Comparison of ENCODE assay signal across 21 mouse cellular contexts in the genomic region with DNA sequence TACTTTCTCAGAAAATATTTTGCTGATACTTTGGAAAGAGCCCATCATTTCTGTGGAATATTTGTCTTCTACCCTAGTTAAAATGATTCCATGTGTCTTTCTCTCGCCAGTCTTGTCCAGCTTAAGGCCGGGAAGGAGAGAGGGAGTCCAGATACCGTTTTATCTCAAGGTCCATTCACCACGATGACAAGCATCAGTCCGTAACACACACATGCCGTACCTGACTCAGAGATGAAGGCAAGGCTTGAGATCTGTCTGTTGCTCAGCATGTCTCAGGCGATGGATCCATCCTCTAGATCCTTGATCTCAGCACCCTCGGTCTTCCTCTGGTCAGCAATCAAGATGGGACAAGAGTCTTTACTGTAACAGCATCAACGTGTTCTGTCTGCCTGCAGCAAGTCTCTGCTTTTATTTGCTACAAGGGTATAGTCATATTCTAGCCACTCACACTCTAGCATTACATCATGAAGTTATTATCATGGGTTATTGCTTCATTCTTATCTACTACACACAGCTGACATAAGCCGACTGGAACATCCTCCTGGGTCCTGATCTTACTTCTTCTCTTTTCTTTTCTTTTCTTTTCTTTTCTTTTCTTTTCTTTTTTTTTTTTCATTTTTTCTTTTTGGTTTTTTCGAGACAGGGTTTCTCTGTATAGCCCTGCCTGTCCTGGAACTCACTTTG.
DNase-seq lines count a peak whose midpoint lies in the region; ATAC-seq lines count a peak whose summit lies in the region.
"Had no signal": no experiment of that assay in that cellular context is flagged by ENCODE, and none has a peak within 500 bp of the region (broad histone marks: within the 10 kb centered on the region; RNA-seq: fewer than 3 reads in every experiment).

No protein-coding gene starts in this region.

- H3K4me3 ChIP-seq in liver, embryonic 12.5 days: no peak overlapping the region
- no peak overlapping the region for H3K4me3 ChIP-seq in liver, embryonic 15.5 days (replicated peaks)
- H3K4me3 ChIP-seq: embryonic facial prominence, embryonic 12.5 days; forebrain, embryonic 12.5 days; heart, embryonic 15.5 days; hindbrain, embryonic 10.5 days had no signal

- no peaks in the 10 kb centered on the region for H3K9me3 ChIP-seq in liver, embryonic 12.5 days (replicated peaks)
- no peaks in the 10 kb centered on the region for H3K9me3 ChIP-seq in liver, embryonic 15.5 days (replicated peaks)
- H3K9me3 ChIP-seq: embryonic facial prominence, embryonic 12.5 days; forebrain, embryonic 12.5 days; heart, embryonic 15.5 days; hindbrain, embryonic 10.5 days had no signal

- no peak overlapping the region for H3K9ac ChIP-seq in liver, embryonic 12.5 days
- no peak overlapping the region for H3K9ac ChIP-seq in liver, embryonic 15.5 days
- H3K9ac ChIP-seq: embryonic facial prominence, embryonic 12.5 days; forebrain, embryonic 12.5 days; heart, embryonic 15.5 days; hindbrain, embryonic 14.5 days had no signal

- no peak overlapping the region for H3K4me2 ChIP-seq in liver, embryonic 12.5 days
- H3K4me2 ChIP-seq in liver, embryonic 15.5 days: no peak overlapping the region
- H3K4me2 ChIP-seq: embryonic facial prominence, embryonic 12.5 days; forebrain, embryonic 12.5 days; heart, embryonic 11.5 days; heart, embryonic 15.5 days; hindbrain, embryonic 14.5 days had no signal

- ATAC-seq in liver, embryonic 12.5 days: peak; percentile 42; the same call in 1 of the 2 replicates
- peak; percentile 74 for ATAC-seq in liver, embryonic 15.5 days (ENCODE audit: insufficient read depth)
- ATAC-seq in megakaryocyte progenitor cell, adult 5-6 weeks (replicated peaks; ENCODE audit: poor library complexity): peak; percentile 57
- ATAC-seq: forebrain, embryonic 16.5 days had no signal

- H3K27ac ChIP-seq in liver, embryonic 12.5 days: no peak overlapping the region
- H3K27ac ChIP-seq in liver, embryonic 15.5 days (replicated peaks): no peak overlapping the region
- H3K27ac ChIP-seq: embryonic facial prominence, embryonic 12.5 days; forebrain, embryonic 12.5 days; heart, embryonic 15.5 days; hindbrain, embryonic 10.5 days; hindbrain, embryonic 14.5 days had no signal

- H3K27me3 ChIP-seq in liver, embryonic 12.5 days (replicated peaks): no peaks in the 10 kb centered on the region; the same call in 1 of the 2 replicates
- no peaks in the 10 kb centered on the region for H3K27me3 ChIP-seq in liver, embryonic 15.5 days
- H3K27me3 ChIP-seq: embryonic facial prominence, embryonic 12.5 days; heart, embryonic 15.5 days had no signal

- DNase-seq in liver: no peak
- DNase-seq in c-Kit-positive CD71-positive TER-119-positive erythroid progenitor cells, embryonic 14.5 days (ENCODE audit: low spot score): peak; percentile 14
- DNase-seq in adrenal gland, adult 8-10 months: no peak
- DNase-seq in embryo, embryonic 11 days: no peak
- DNase-seq in adrenal gland, postnatal 4 days (ENCODE audit: low spot score in 2 of 2): no peak
- DNase-seq: adrenal gland, postnatal 10 days; cerebellum, adult 18-20 months; cerebellum, postnatal 10 days; gastrocnemius, postnatal 10 days; heart, adult 18-20 months; heart, postnatal 14 days had no signal

- H3K36me3 ChIP-seq in liver, embryonic 12.5 days: no peaks in the 10 kb centered on the region
- no peaks in the 10 kb centered on the region for H3K36me3 ChIP-seq in liver, embryonic 15.5 days (replicated peaks)
- H3K36me3 ChIP-seq: embryonic facial prominence, embryonic 12.5 days; forebrain, embryonic 12.5 days; heart, embryonic 15.5 days; hindbrain, embryonic 10.5 days had no signal

- 54% methylated on average over 11 of the region's 11 CpGs for WGBS in liver, embryonic 12.5 days (ENCODE audit: insufficient replicate concordance)
- 55% methylated on average over 11 of the region's 11 CpGs for WGBS in liver, embryonic 15.5 days (ENCODE audit: insufficient replicate concordance)

- 0 out of 2 replicates have a peak, but pooled peaks cover 5% of the 10 kb centered on the region for H3K4me1 ChIP-seq in liver, embryonic 12.5 days
- H3K4me1 ChIP-seq in liver, embryonic 15.5 days (replicated peaks): 0 out of 2 replicates have a peak, but pooled peaks cover 6% of the 10 kb centered on the region
- H3K4me1 ChIP-seq: embryonic facial prominence, embryonic 12.5 days; forebrain, embryonic 12.5 days; heart, embryonic 15.5 days; hindbrain, embryonic 10.5 days had no signal
